Mouse (Mus musculus) forebrain, embryonic 16.5 days (tissue): ENCODE results near the gene Lhfp. TPM values are rescaled to one million over a fixed set of nuclear protein-coding genes. Genes with fewer than 3 reads are reported as not detected.
"Not testable (repeated sequence)": the region's sequence is repeated elsewhere in the genome, so short reads cannot be mapped to it uniquely, and the experiment has no call there.

ENCODE experiments used
- ATAC-seq: fragments of 200-750 bp; cut with Nextera tagmentation; 2 replicates; pipeline ENCODE4 v1.8.0; 2017; ENCODE audit warnings: mild to moderate bottlenecking, moderate library complexity
- H3K27ac ChIP-seq: fragments of 300-500 bp; sonication (generic); 2 replicates; pipeline ENCODE4 v1.5.1; 2014; ENCODE audit warnings: low read length, control low read depth
- H3K27me3 ChIP-seq: fragments of 300-500 bp; sonication (generic); replicated peaks from 2 replicates; pipeline ENCODE4 v1.6.1; 2014; ENCODE audit warnings: low read length; ENCODE audit not compliant: control insufficient read depth, insufficient read depth
- H3K36me3 ChIP-seq: fragments of 300-500 bp; sonication (generic); 2 replicates; pipeline ENCODE4 v1.6.1; 2014; ENCODE audit not compliant: control insufficient read depth, insufficient read depth
- H3K4me1 ChIP-seq: fragments of 300-500 bp; sonication (generic); replicated peaks from 2 replicates; pipeline ENCODE4 v1.6.1; 2014; ENCODE audit warnings: low read length; ENCODE audit not compliant: control insufficient read depth, insufficient read depth
- H3K4me2 ChIP-seq: fragments of 300-500 bp; sonication (generic); 2 replicates; pipeline ENCODE4 v1.6.1; 2014; ENCODE audit warnings: mild to moderate bottlenecking, low read length, control low read depth
- H3K4me3 ChIP-seq: fragments of 300-500 bp; sonication (generic); replicated peaks from 2 replicates; pipeline ENCODE4 v1.5.1; 2014; ENCODE audit warnings: mild to moderate bottlenecking, low read length, control low read depth
- H3K9ac ChIP-seq: fragments of 300-500 bp; sonication (generic); replicated peaks from 2 replicates; pipeline ENCODE4 v1.6.1; 2014; ENCODE audit warnings: low read depth, low read length, control low read depth
- H3K9me3 ChIP-seq: fragments of 300-500 bp; sonication (generic); 2 replicates; pipeline ENCODE4 v1.6.1; 2016; ENCODE audit warnings: low read length; ENCODE audit not compliant: control insufficient read depth
- WGBS: fragments of 180-500 bp; shearing (Covaris S2); extraction: QIAGEN DNeasy Blood & Tissue Kit; methylation state at CpG from one replicate; pipeline ENCODE4 v1.1.7; 2014; 5-methylcytosine and 5-hydroxymethylcytosine counted together
- polyA plus RNA-seq: library from polyadenylated mRNA; unstranded; fragments of >200 nt; fragmentation: Nextera tagmentation; extraction: Ambion mirVana; gene quantifications from 2 replicates; pipeline ENCODE4 v1.2.1, GENCODE M21; 2015

Lhfp gene
- polyA plus RNA-seq, 1 experiment from 2014 or later = 43.7 TPM

DNA sequence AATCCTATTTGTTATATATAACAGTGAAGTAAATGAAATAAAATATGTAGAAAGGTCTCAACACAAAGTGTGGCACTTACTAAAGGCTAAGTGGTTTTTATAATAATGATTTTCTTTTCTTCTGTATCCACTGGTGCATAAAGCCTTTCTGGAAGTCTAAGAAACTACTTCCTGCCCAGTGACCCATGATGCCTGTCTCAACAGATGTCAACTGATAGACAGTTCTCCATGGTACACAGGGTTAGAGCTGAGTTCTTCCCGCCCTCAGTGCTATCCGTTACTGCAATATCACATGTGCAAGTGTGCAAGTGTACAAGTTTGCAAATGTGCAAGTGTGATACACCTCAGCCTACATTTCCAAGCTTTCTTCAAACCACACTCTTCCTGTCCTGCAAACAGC lies 236.7 kb downstream of the Lhfp start:
- H3K27me3 ChIP-seq = no peaks in the 10 kb centered on the region
- no peaks in the 10 kb centered on the region for H3K9me3 ChIP-seq
- no peaks in the 10 kb centered on the region for H3K36me3 ChIP-seq
- no peak overlapping the region for H3K4me2 ChIP-seq
- no peak overlapping the region for H3K4me3 ChIP-seq
- no peaks in the 10 kb centered on the region for H3K4me1 ChIP-seq
- WGBS = 87% methylated on average over 2 of the region's 2 CpGs
- H3K9ac ChIP-seq = no peak overlapping the region
- no peak for ATAC-seq
- no peak overlapping the region for H3K27ac ChIP-seq

DNA sequence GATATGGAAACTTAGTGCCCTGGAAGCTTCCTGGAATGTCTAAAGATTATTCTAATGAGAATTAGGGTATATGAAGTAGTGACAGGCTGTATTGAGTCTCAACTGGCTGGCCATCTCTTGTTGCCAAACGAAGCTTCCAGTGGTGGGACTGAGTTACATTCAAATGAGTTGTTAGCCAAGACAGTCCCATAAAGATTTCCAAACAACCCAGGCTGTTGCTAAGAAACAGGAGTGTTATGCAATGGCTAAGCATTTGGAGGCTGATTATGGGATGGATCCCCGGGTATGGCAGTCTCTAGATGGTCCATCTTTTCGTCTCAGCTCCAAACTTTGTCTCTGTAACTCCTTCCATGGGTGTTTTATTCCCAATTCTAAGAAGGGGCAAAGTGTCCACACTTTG lies 240.7 kb downstream of the Lhfp start:
- not testable (repeated sequence) for H3K4me3 ChIP-seq, ATAC-seq, H3K27ac ChIP-seq, H3K4me2 ChIP-seq, H3K4me1 ChIP-seq, H3K9me3 ChIP-seq, H3K36me3 ChIP-seq, H3K27me3 ChIP-seq, H3K9ac ChIP-seq
- 64% methylated on average over 3 of the region's 3 CpGs for WGBS

DNA sequence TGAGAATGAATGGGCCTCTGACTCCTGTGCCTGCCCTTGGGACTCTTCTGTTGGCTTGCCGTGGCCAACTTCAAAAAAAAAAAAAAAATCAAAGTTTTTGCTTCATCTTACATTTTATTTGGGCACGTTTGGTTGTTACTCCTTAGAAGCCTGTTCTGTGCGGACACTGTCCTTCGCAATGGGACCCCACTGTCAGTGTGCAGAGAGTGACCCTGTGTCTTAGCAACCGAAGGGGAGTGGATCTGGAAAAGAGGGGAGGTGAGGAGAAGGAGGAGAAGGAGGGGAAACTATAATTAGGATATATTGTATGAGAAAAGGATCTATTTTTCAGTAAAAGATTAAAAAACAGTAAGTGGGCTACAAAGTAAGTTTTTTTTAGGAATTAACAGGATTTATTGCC lies 242.7 kb downstream of the Lhfp start:
- no peak for ATAC-seq
- Histone ChIP-seq H3K9ac (no peak overlapping the region), H3K27me3 (no peaks in the 10 kb centered on the region), H3K36me3 (no peaks in the 10 kb centered on the region), H3K27ac (no peak overlapping the region), H3K4me3 (no peak overlapping the region), H3K4me2 (no peak overlapping the region), H3K9me3 (no peaks in the 10 kb centered on the region), H3K4me1 (no peaks in the 10 kb centered on the region)
- 91% methylated on average over 5 of the region's 5 CpGs for WGBS

DNA sequence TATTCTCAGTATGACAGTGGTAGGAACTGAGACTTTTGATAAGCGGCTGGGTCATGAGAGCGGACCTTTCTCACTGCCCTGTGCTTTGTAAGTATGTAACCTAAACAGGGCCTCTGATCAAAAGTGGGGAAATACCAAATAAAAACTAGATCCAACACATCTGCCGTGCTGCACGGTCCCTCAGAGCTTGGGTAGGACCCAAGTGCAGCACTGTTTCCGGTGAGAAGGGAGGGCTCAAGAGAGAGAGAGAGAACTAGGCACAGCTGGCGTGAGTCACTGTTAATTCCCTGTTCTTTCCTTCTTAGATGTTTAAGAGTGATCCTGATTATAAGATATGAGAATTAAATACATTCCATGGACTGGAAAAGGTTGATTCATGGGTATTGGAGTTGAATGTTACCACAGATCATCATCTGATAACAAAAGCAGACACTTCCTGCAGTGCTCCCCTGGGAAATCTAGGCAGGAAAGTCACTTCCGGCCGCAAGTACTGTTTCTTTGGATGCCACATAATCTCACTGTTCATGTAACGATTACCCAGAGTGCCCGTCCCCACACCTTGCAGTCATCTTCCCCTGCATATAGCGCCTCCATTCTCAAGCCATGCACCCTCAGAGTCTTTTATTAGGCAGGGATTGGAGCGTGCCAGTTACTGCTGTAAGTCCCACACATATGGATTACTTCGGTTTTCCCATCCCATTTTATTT lies 243.3 kb downstream of the Lhfp start:
- H3K4me3 ChIP-seq = no peak overlapping the region
- no peak overlapping the region for H3K27ac ChIP-seq
- peaks cover 5% of the 10 kb centered on the region; the same call in 1 of the 2 replicates for H3K4me1 ChIP-seq
- no peaks in the 10 kb centered on the region for H3K9me3 ChIP-seq
- WGBS = 90% methylated on average over 13 of the region's 13 CpGs
- H3K4me2 ChIP-seq = no peak overlapping the region
- H3K27me3 ChIP-seq = no peaks in the 10 kb centered on the region
- ATAC-seq = no peak
- no peak overlapping the region for H3K9ac ChIP-seq
- H3K36me3 ChIP-seq = no peaks in the 10 kb centered on the region

GRCm38 (mm10) chr3:53288662-53289061 lies 247.3 kb downstream of the Lhfp start:
- Histone ChIP-seq H3K9ac (no peak overlapping the region), H3K27me3 (no peaks in the 10 kb centered on the region), H3K36me3 (no peaks in the 10 kb centered on the region), H3K4me3 (no peak overlapping the region), H3K9me3 (no peaks in the 10 kb centered on the region), H3K4me1 (peaks cover 5% of the 10 kb centered on the region; the same call in 1 of the 2 replicates), H3K4me2 (no peak overlapping the region), H3K27ac (no peak overlapping the region)
- ATAC-seq = no peak
- 57% methylated on average over 9 of the region's 9 CpGs for WGBS

DNA sequence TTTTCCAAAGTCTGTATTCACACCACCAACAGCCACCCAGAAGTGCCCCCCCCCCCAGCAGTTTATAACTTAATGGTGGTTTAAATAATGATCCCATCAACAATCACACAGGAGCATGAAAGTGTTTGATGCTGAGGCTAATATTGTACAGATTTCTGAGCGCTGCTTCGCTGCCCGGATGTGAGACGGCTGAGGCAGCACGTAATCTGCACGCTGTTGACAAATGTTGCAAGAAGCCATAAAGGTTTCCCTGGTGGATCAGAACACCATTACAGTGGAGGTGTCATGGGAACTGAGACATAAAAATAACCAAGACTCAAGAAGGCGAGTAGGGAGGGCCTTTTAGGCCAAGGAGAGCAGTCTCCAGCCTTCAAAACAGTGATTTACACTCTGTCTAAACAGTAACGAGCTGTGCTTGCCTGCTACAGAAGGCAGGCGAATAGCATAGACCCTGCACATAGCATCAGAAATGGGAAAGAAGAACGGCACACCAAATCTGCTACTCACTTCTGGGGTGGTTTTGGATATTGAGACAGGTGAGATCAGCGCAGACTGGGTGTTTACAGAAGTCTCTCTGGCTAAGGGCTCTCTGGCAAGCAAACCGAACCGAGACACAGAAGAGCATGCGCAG lies 248.4 kb downstream of the Lhfp start:
- Histone ChIP-seq H3K4me3 (no peak overlapping the region), H3K27me3 (no peaks in the 10 kb centered on the region), H3K9me3 (no peaks in the 10 kb centered on the region), H3K27ac (no peak overlapping the region), H3K4me1 (peaks cover 5% of the 10 kb centered on the region; the same call in 1 of the 2 replicates), H3K9ac (no peak overlapping the region), H3K36me3 (no peaks in the 10 kb centered on the region), H3K4me2 (no peak overlapping the region)
- 66% methylated on average over 14 of the region's 14 CpGs for WGBS
- ATAC-seq = no peak

GRCm38 (mm10) chr3:53291185-53291584 lies 249.9 kb downstream of the Lhfp start:
- Histone ChIP-seq H3K9ac (no peak overlapping the region), H3K4me3 (no peak overlapping the region), H3K4me1 (peaks cover 5% of the 10 kb centered on the region; the same call in 1 of the 2 replicates), H3K36me3 (no peaks in the 10 kb centered on the region), H3K9me3 (no peaks in the 10 kb centered on the region), H3K4me2 (no peak overlapping the region), H3K27ac (no peak overlapping the region), H3K27me3 (no peaks in the 10 kb centered on the region)
- WGBS = 96% methylated on average over 3 of the region's 3 CpGs
- no peak for ATAC-seq

- no peak overlapping the region for H3K4me3 ChIP-seq
- no peak overlapping the region for H3K4me2 ChIP-seq
- no peaks in the 10 kb centered on the region for H3K36me3 ChIP-seq
- ATAC-seq = no peak
- no peaks in the 10 kb centered on the region for H3K9me3 ChIP-seq
- no peak overlapping the region for H3K9ac ChIP-seq
- no peak overlapping the region for H3K27ac ChIP-seq
- H3K27me3 ChIP-seq = no peaks in the 10 kb centered on the region
- peaks cover 5% of the 10 kb centered on the region; the same call in 1 of the 2 replicates for H3K4me1 ChIP-seq
- 95% methylated on average over 1 of the region's 1 CpGs for WGBS
These were observed 250.6 kb downstream of the Lhfp start for GRCm38 (mm10) chr3:53291945-53292344.

DNA sequence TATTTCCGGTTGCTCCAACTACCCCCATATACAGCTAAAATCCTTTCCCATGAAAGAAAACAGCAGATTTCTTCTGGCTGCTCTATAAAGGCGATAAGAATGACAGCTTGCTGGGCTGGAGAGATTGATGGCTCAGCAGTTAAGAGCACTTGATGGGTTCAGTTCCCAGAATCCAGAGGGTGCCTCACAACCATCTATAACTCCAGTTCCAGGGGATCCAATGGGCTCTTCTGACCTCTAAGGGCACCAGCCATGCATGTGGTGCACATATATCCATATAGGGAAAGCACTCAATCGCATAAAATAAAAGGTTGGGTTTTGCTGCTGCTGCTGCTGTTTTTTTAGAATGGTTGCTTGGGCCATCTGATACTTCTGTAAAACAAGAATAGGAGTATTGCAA lies 251.1 kb downstream of the Lhfp start:
- 82% methylated on average over 3 of the region's 3 CpGs for WGBS
- no peak for ATAC-seq
- Histone ChIP-seq H3K4me2 (no peak overlapping the region), H3K4me1 (peaks cover 5% of the 10 kb centered on the region; the same call in 1 of the 2 replicates), H3K27me3 (no peaks in the 10 kb centered on the region), H3K9ac (no peak overlapping the region), H3K36me3 (no peaks in the 10 kb centered on the region), H3K27ac (no peak overlapping the region), H3K4me3 (no peak overlapping the region), H3K9me3 (no peaks in the 10 kb centered on the region)
